Mouse (Mus musculus) G1E (cell line): ENCODE measurements around the gene Aplnr.

Source experiments
- CTCF ChIP-seq: IDR thresholded peaks from 2 replicates; pipeline ENCODE4 v1.5.1; 2012; ENCODE audit warnings: low read depth, low read length, inconsistent platforms, mixed read lengths
- GATA1 ChIP-seq: IDR thresholded peaks from 2 replicates; pipeline ENCODE4 v1.6.1; 2012; ENCODE audit warnings: borderline replicate concordance, low read length, inconsistent platforms, mixed read lengths
- POLR2AphosphoS5 ChIP-seq: IDR thresholded peaks from 2 replicates; pipeline ENCODE4 v1.6.1; 2012; ENCODE audit warnings: low read depth, low read length, inconsistent platforms; ENCODE audit not compliant: insufficient replicate concordance
- TAL1 ChIP-seq: conservative IDR thresholded peaks from 2 replicates; pipeline ENCODE4 v1.6.1; 2012; ENCODE audit warnings: low read depth, low read length, inconsistent platforms, mixed read lengths

- TF ChIP-seq CTCF (no peak), GATA1 (no peak), POLR2AphosphoS5 (no peak), TAL1 (no peak)
These were observed 51.6 kb downstream of the Aplnr start for GRCm38 (mm10) chr2:85187582-85188151.
